Mouse (Mus musculus) adrenal gland, adult 18-20 months (tissue): ENCODE data around the gene Slain1. TPM values are rescaled to one million over a fixed set of nuclear protein-coding genes. Genes with fewer than 3 reads are reported as not detected.

Experiments used
- DNase-seq, 2 experiments: peaks; one replicate each; pipeline ENCODE4 v3.0.0; 2021 to 2022; ENCODE audit warnings: low spot score in 2 of 2
- long read RNA-seq, 2 experiments: library from polyadenylated mRNA; stranded (forward); transcript quantifications; one replicate each; pipeline ENCODE4 v2.0.0; 2021
- total RNA-seq, 2 experiments: library from RNA; stranded (reverse); gene quantifications; 1 replicate in 1 of 2; 2 replicates in 1 of 2; pipeline ENCODE4 v1.2.3; 2021

Gene Slain1
- 1 to 10 TPM; 1.2 to 1.4 TPM for total RNA-seq
- long read RNA-seq, experiment 1, partial matches to known transcripts: 0 of 3 reads
- long read RNA-seq, experiment 1, other reads (novel, unspliced or antisense): 0 of 3 reads
- long read RNA-seq, experiment 2, partial matches to known transcripts: 1 of 2 reads
- long read RNA-seq, experiment 2, other reads (novel, unspliced or antisense): 0 of 2 reads

GRCm38 (mm10) chr14:103649896-103650334, at the start of gene Slain1:
Slain1 (plus strand) TSS chr14:103650228.
- DNase-seq: peak; percentile 63 to 66

GRCm38 (mm10) chr14:103608063-103608462, 42.0 kb upstream of the Slain1 start:
- DNase-seq: no peak

GRCm38 (mm10) chr14:103613573-103614271, 36.3 kb upstream of the Slain1 start:
- DNase-seq: no peak

GRCm38 (mm10) chr14:103614272-103614587, 35.8 kb upstream of the Slain1 start:
- DNase-seq: no peak

- DNase-seq: no peak
Observed at GRCm38 (mm10) chr14:103619756-103620155, 30.3 kb upstream of the Slain1 start.

- DNase-seq: no peak
Observed at GRCm38 (mm10) chr14:103621207-103621606, 28.8 kb upstream of the Slain1 start.

- no peak for DNase-seq
Observed at GRCm38 (mm10) chr14:103626100-103626499, 23.9 kb upstream of the Slain1 start.

- no peak for DNase-seq
Observed at GRCm38 (mm10) chr14:103629639-103630364, 20.2 kb upstream of the Slain1 start.

GRCm38 (mm10) chr14:103630545-103630944, 19.5 kb upstream of the Slain1 start:
- no peak for DNase-seq

GRCm38 (mm10) chr14:103643933-103644332, 6.1 kb upstream of the Slain1 start:
- DNase-seq: no peak

- DNase-seq: no peak
Observed at GRCm38 (mm10) chr14:103647981-103648380, 2.0 kb upstream of the Slain1 start.

- no peak for DNase-seq
Observed at GRCm38 (mm10) chr14:103648623-103649255, 1.3 kb upstream of the Slain1 start.

- DNase-seq: no peak
Observed at GRCm38 (mm10) chr14:103649302-103649701, 726 bp upstream of the Slain1 start.

GRCm38 (mm10) chr14:103650413-103651101, 529 bp downstream of the Slain1 start:
- peak; percentile 28 to 35 for DNase-seq

- DNase-seq: no peak
Observed at GRCm38 (mm10) chr14:103651106-103651505, 1.1 kb downstream of the Slain1 start.

GRCm38 (mm10) chr14:103651562-103651961, 1.5 kb downstream of the Slain1 start:
- no peak for DNase-seq

- DNase-seq: no peak
Observed at GRCm38 (mm10) chr14:103652524-103652923, 2.5 kb downstream of the Slain1 start.

- no peak for DNase-seq
Observed at GRCm38 (mm10) chr14:103653800-103654199, 3.8 kb downstream of the Slain1 start.

- no peak for DNase-seq
Observed at GRCm38 (mm10) chr14:103655448-103655847, 5.4 kb downstream of the Slain1 start.

- DNase-seq: no peak
Observed at GRCm38 (mm10) chr14:103657876-103658275, 7.8 kb downstream of the Slain1 start.

- no peak for DNase-seq
Observed at GRCm38 (mm10) chr14:103663026-103663425, 13.0 kb downstream of the Slain1 start.
